Mouse (Mus musculus) megakaryocyte progenitor cell, adult 5-6 weeks (primary cell): ENCODE measurements around the gene Gm12184. TPM values are rescaled to one million over a fixed set of nuclear protein-coding genes. Genes with fewer than 3 reads are reported as not detected.
A peak's percentile ranks its signal among the peaks of the same experiment; 100 is the strongest.
"Not testable (repeated sequence)": the region's sequence is repeated elsewhere in the genome, so short reads cannot be mapped to it uniquely, and the experiment has no call there.

Experiments used
- ATAC-seq: replicated peaks from 2 replicates; pipeline ENCODE4 v1.8.0; 2016; ENCODE audit warnings: mild to moderate bottlenecking, moderate TSS enrichment, inconsistent platforms; ENCODE audit not compliant: poor library complexity
- total RNA-seq, 2 experiments: library from RNA; stranded (forward) in 1 of 2; stranded (reverse) in 1 of 2; fragments of 157-497, 149-512 nt in 1 of 2; fragments of 200-1000 nt in 1 of 2; gene quantifications; 2 replicates each; pipeline versions ENCODE4 v1.2.3 to v1.2.4; 2015 to 2017

Gm12184 gene
- total RNA-seq, 2 experiments from 2014 or later: 6.8 to 14.6 TPM

- no peak for ATAC-seq
Observed at GRCm38 (mm10) chr11:48824311-48824830, 2.1 kb downstream of the Gm12184 start.

GRCm38 (mm10) chr11:48823536-48823972 lies 2.9 kb downstream of the Gm12184 start:
- peak; percentile 79 for ATAC-seq

- no peak for ATAC-seq
Observed at GRCm38 (mm10) chr11:48822768-48823512, 3.5 kb downstream of the Gm12184 start.

- not testable (repeated sequence) for ATAC-seq
Observed at GRCm38 (mm10) chr11:48821299-48821698, 5.2 kb downstream of the Gm12184 start.

- no peak for ATAC-seq
Observed at GRCm38 (mm10) chr11:48820308-48820674, 6.2 kb downstream of the Gm12184 start.

- ATAC-seq: no peak
Observed at GRCm38 (mm10) chr11:48819614-48820307, 6.7 kb downstream of the Gm12184 start.

- ATAC-seq: peak; percentile 33
Observed at GRCm38 (mm10) chr11:48818346-48818745, 8.1 kb downstream of the Gm12184 start.

GRCm38 (mm10) chr11:48817794-48818193 lies 8.7 kb downstream of the Gm12184 start:
- no peak for ATAC-seq

- ATAC-seq: peak; percentile 78
Observed at GRCm38 (mm10) chr11:48816800-48817665, 9.4 kb downstream of the Gm12184 start, which contains the start of gene Trim41. Gene Trim41, minus strand, starts transcription at chr11:48817353.

- peak; percentile 14 for ATAC-seq
Observed at GRCm38 (mm10) chr11:48816281-48816781, 10.1 kb downstream of the Gm12184 start.

GRCm38 (mm10) chr11:48815851-48816250 lies 10.6 kb downstream of the Gm12184 start:
- ATAC-seq: no peak

GRCm38 (mm10) chr11:48813782-48814181 lies 12.7 kb downstream of the Gm12184 start:
- no peak for ATAC-seq

GRCm38 (mm10) chr11:48810142-48810541 lies 16.3 kb downstream of the Gm12184 start:
- ATAC-seq: 0 out of 2 replicates have a peak, but pooled peaks have one; percentile 9

GRCm38 (mm10) chr11:48809434-48809830 lies 17.0 kb downstream of the Gm12184 start:
- ATAC-seq: no peak

- ATAC-seq: 0 out of 2 replicates have a peak, but pooled peaks have one; percentile 5
Observed at GRCm38 (mm10) chr11:48808737-48809433, 17.6 kb downstream of the Gm12184 start.

- no peak for ATAC-seq
Observed at GRCm38 (mm10) chr11:48808304-48808646, 18.2 kb downstream of the Gm12184 start.

- peak; percentile 5; the same call in 1 of the 2 replicates for ATAC-seq
Observed at GRCm38 (mm10) chr11:48807563-48808303, 18.7 kb downstream of the Gm12184 start.

- ATAC-seq: peak; percentile 38
Observed at GRCm38 (mm10) chr11:48806856-48807562, 19.4 kb downstream of the Gm12184 start.

- no peak for ATAC-seq
Observed at GRCm38 (mm10) chr11:48804922-48805321, 21.5 kb downstream of the Gm12184 start.
